Mouse (Mus musculus) lung, adult 2 months (tissue): ENCODE data around the gene Dpm3.

Experiments
- CTCF ChIP-seq: fragments of 200-500 bp; IDR thresholded peaks from 2 replicates; pipeline ENCODE4 v1.5.1; 2011; ENCODE audit warnings: mild to moderate bottlenecking, low read length, control low read depth; ENCODE audit not compliant: insufficient read depth
- POLR2A ChIP-seq: fragments of 200-500 bp; IDR thresholded peaks from 2 replicates; pipeline ENCODE4 v1.6.1; 2011; ENCODE audit warnings: low read depth, mild to moderate bottlenecking, control low read depth, low read length, borderline replicate concordance; ENCODE audit errors: extremely low read depth

DNA sequence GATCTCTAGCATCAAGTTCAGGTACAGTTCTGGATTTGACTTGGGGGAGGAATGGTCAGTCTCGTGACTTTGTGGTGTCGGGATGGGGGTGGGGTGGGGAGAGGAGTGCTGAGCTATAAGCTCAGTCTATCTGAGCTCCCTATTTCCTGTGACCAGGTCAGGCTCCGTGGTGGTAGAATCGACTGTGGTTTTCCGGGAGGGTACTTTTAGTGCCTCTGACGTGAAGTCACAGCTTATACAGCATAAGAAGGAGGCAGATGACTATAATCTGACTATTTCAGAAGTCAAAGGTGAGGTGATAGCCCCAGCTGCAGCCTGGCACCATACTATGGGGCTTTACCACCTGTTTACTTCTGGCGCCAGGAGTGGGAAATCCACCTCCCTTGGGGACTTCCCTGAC is 27.8 kb upstream of the Dpm3 start:
- TF ChIP-seq POLR2A (no peak), CTCF (no peak)
